Mouse (Mus musculus): Measurements from ENCODE around the gene Fgf2.

Fgf2 gene

DNA sequence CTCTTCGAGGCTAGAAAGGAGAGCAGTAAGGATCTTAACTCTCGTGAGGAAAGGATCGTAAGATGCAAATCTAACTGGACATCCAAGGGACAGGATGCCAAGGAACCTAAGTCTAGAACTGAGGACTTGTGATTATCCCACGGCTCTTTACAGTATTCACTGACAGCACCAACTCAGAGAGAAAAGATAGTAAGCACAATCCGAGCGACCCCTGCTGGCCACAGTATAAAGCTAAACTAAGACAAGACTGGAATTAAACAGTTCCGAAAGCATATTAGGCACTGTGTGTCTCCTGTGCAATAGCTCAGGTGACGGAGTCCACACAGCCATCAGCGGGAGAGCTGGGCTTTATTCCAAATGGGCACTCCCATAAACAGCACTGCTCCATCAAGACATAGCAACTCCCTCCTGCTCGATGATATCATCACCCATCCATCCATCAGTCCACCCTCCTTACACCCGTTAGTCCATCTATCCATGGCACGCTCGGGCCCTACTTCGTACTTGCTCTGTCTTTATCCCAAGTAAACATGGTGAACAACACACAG lies 66.3 kb downstream of the Fgf2 start:
- peak; percentile 44 to 82 for DNase-seq (ENCODE audit: low spot score in 2 of 2)

DNA sequence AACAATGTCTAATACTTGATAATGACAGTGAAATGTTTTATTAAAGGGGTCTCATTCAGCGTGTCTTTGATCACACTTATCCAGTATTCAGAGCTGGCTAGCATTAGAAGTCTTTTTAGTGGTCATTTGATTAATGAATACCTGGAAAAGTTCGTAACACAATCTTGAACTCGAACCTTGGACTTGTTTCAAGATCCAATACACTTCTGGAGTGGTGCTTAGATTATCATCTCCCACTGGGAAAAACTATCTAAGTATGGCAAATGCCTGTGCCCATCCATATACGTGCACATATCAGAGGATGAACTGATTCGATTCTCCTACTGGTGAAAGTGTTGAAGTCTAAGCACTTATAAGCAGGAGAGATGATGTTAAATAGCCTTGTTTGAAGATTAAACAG lies 70.2 kb downstream of the Fgf2 start:
- DNase-seq (ENCODE audit: low spot score in 2 of 2) = no peak

DNA sequence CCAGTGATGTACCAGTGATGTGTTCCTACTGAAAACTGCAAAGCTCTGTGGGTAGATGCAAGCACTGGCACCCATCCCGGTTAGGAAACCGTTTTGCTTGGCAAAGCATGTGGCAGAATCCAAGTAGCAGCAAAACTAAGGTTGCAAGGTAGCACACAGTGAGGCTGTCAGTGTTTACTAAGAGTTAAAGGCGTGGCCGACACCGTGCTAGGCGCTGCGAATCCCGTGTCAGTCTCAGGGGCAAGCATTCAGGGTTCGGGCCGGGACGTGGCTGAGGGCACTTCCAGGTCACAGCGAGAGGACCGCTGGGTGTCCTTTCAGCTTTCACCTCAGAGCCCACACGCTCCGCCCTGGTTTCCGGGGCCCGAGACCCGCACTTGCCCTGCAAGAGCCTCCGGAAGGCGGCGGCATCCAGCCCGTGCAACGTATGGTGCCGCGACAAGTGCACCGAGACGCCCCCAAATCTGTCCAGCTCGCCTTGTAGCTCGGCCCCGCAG lies 70.9 kb downstream of the Fgf2 start:
- peak in 1 of 2 experiments; percentile 62 for DNase-seq (ENCODE audit: low spot score in 2 of 2)

DNA sequence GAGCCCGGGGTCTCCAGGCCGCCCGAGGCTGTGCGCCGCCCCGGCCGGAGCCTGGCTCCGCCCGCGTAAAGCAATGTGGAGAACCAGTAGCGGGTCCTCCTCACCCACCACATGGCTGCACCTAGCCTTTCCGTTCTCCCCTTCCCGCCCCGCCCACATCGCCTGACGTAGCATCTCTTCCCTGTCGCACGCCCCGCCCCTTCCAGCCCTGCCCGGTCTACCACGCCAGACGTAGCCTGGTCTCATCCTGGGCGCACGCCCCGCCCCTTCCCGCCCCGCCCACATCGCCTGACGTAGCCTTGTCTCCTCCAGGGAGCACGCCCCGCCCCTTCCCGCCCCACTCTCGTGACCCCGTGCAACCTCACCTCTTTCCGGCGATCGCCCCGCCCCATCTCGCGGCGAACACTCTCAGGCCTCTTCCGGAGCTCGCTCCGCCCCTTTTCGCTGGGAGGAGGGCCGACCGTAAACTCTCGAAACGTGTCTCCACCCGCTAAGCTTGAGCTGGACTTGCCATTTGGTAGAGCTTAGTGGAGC lies 71.4 kb downstream of the Fgf2 start, which contains the start of gene Spata5:
Spata5 (plus strand) TSS at position 439 of the 534 bp plus-strand sequence.
- DNase-seq (ENCODE audit: low spot score in 2 of 2) = peak; percentile 95 to 96

DNA sequence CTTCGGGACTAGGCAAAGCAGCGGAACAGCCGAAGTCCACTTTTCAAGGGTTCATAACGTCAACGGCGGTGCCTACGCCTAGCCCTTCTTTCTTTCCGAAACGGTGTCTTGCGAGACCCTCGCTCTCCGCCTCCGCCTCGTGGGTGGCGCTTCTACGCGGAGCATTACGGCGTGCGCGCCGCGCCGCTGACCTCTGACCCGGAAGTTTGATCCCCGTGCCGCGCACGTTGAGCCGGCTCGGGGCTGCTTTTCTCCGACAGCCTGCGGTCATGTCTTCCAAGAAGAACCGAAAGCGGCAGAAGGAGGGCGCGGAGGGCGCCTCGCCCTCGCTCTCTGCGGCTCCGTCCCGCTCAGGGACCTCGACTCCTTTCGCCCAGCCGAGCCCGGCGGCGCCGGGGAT lies 71.9 kb downstream of the Fgf2 start, which contains the start of gene Nudt6:
Nudt6 (minus strand) TSS at position 140 of the 400 bp plus-strand sequence.
- peak; percentile 83 to 92 for DNase-seq (ENCODE audit: low spot score in 2 of 2)

DNA sequence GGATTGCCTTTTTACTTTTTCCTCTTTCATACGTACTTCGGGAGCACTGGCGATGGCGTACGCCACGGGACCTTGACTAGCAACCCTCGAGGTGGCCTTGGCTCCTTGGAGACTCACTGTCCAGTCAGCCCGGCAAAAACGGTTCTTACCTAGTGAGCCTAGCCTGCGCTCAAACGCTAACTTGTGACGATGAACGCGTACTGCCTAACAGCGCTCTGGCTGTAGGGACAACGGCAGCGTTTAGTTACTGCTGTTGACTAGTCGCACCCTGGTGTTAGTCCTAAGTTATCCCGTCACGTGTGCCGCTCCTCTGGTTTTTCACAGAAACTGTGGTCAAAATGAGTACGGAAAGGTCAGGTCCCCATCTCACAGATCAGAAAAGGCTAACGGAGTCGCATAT lies 72.5 kb downstream of the Fgf2 start:
- peak in 1 of 2 experiments; percentile 34 for DNase-seq (ENCODE audit: low spot score in 2 of 2)

DNA sequence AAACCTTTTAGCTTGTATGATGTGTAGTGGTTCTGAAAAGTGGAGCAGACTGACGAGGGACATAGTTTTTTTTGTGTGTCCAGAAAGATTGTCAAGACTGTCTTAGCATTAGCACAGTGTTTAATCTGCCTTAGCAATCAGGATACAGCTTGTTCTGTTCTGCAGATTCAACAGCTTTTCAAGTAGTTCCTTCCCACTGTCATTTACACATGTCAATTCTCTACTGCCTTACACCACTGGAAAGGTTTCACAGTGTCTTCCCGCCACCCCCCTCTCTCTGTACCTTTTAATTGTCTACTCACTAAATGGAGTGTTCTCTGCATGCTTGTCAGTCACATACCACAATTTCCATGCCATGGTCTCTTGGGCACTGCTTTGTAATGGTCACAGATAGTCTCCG lies 73.0 kb downstream of the Fgf2 start:
- DNase-seq (ENCODE audit: low spot score in 2 of 2) = no peak

DNA sequence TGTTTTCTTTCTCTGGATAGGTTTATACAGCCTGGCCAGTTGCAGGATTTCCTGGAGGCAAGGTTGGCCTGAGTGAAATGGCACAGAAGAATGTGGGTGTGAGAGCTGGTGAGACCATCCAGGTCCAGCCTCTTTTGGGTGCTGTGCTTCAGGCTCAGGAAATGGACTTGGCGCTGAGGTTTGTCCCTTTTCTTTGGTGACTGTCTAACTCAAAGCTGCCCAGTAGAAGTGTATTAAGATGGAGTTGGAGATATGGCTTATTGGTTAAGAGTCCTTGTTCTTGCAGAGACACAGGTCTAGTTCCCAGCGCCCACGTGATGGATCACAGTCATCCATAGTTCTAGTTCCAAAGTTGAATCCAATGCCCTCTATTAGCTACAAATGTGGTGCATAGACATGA lies 77.9 kb downstream of the Fgf2 start:
- DNase-seq (ENCODE audit: low spot score in 2 of 2) = no peak

DNA sequence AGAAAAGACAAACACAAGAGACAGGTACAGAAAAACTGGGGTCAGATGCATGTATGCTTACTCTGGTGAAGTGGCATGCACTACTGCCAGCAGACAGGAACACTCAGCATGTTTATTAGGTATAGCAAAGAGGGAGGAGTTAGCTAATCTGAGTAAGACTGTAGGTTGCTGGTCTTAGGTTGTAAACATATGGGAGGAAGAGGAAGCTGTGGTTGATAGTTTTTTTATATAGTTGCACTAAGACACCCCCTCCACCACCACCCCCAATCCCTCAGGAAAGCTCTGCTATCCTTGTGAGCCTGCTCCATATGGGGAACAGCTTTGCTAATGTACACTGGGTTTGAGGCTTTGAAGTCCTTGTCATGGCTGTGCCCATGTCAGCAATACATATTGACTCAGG lies 82.2 kb downstream of the Fgf2 start:
- no peak for DNase-seq (ENCODE audit: low spot score in 2 of 2)

DNA sequence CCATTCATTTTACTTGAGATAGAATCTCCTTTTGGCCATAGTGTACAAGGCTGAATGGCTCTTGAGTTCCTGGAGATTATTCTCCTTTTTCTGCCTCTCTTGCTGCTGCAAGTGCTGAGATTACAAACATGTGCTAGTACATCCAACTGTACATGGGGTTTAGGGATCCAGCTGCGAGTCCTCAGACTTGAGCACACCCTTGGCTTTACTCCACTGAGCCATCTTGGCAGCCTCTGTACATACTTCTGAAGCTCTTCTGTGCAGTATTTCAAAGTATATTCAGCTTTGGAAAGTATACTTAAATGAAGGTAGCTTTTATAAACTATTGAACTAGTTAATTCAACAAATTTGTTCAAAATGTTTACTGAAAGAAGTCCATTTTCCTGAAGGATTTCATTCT lies 91.6 kb downstream of the Fgf2 start:
- no peak for DNase-seq (ENCODE audit: low spot score in 2 of 2)

DNA sequence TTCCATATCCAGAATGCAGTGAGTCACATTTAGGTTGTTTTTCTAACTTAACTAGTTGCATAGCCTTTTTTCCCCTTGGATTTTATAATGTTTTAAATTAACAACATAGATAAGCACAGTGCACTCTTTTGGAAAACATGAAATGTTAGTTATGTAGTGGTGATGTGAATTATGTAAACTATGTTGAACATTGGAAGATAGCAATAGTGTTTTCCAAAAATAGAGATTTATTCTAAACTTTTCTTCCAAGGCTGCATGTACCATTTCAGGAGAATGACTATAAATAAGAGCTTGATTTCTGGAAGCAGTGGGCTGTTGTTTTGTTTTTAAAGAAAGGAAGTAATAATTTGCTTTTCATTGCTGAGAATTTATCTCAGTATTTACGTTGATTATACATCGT lies 95.3 kb downstream of the Fgf2 start:
- no peak for DNase-seq (ENCODE audit: low spot score in 2 of 2)

DNA sequence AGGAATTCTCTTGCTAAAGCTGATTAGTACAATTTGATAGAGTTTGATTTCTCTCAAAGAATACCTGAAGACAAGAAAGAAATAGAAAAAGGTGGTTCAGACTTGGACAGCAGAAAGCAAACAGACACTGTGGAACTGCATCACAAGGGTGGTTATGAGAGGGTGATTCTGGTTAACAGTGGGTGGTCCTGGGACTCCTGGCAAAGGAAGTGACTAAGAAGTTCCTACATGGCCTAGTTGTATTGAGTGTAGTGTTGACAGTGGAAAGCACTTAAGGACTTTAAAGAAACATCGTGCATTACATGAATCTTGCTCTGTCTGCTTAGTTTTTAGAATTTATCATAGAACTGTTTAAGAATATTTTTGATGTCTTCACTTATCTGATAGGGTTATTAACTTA lies 107.8 kb downstream of the Fgf2 start:
- DNase-seq (ENCODE audit: low spot score in 2 of 2) = no peak

All from frontal cortex, postnatal 14 days (tissue).